Mouse (Mus musculus): ENCODE data around the gene Fasl.

Fasl gene

GRCm38 (mm10) chr1:161788339-161788738, at the start of gene Fasl:
Gene Fasl (minus strand): TSS chr1:161788495.
- CTCF ChIA-PET, result interaction anchor here (1.4 kb wide), 1 partner anchor 21 kb away, joined by 3 read pairs; no protein-coding TSS in a partner anchor

- CTCF ChIA-PET, result no interaction called here
Measured at GRCm38 (mm10) chr1:161826677-161827076, 38.4 kb upstream of the Fasl start.

DNA sequence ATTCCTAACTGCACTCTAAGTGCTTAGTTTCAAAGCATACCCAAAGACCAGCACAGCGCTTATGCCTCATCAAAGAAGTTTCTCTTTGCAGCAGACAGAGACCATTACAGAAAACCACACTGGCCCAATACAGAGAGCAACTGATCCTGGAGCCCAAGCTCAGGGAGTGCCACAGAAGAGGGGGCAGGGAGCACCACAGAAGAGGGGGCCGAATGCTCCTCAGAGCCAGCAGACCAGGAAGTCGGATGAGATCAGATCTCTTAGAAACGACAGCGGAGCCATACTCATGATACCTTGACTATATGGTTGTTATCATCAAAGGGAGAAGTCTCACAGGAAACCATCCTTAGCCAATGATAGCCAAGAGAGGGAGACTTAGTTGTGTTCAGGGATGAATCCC, 21.1 kb upstream of the Fasl start:
- CTCF ChIA-PET, result interaction anchor here (0.7 kb wide), 1 partner anchor 9 kb away, joined by 4 read pairs; no protein-coding TSS in a partner anchor

DNA sequence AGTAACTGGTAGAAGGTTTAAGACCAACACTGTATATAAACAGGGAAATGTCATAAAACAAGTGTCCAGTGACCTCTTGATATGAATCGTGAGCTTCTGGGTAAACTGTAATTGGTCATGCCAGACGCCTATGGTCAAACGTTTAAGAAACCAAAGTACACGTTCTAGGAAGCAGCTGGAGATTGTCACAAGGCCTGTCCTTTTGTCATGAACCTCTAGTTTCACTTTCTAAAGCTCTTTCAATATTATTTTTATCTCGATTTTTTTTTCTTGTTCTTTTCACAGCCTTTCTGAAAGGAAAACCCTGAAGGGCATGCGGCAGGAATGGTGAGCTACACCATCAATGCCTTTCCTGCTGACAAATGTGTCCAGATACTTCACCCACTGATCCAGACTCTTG, 20.7 kb upstream of the Fasl start:
- CTCF ChIA-PET, result interaction anchor here (0.7 kb wide), 1 partner anchor 9 kb away, joined by 4 read pairs; no protein-coding TSS in a partner anchor

GRCm38 (mm10) chr1:161804541-161804971, 16.3 kb upstream of the Fasl start:
- CTCF ChIA-PET, result no interaction called here

- CTCF ChIA-PET, result no interaction called here
Measured at GRCm38 (mm10) chr1:161801321-161801720, 13.0 kb upstream of the Fasl start.

GRCm38 (mm10) chr1:161800256-161800655, 12.0 kb upstream of the Fasl start:
- CTCF ChIA-PET, result interaction anchor here (1.0 kb wide), 1 partner anchor 9 kb away, joined by 4 read pairs; no protein-coding TSS in a partner anchor

DNA sequence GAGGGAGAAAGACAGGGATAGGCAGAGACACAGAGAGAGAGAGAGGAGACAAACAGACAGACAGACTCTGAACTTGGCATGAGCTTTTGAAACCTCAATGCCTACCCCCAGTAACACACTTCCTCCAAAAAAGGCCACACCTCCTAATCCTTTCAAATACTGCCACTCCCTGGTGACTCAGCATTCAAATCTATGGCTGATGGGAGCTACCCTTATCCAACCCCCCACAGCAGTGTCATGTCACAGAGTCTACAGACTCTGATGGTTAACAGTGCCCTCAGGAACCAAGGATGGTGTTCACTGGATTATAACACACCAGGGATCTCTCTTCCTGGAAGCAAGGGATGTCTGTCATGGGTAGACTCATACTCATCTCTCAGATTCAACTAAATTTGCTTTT, 11.5 kb upstream of the Fasl start:
- CTCF ChIA-PET, result interaction anchor here (1.0 kb wide), 1 partner anchor 9 kb away, joined by 4 read pairs; no protein-coding TSS in a partner anchor

DNA sequence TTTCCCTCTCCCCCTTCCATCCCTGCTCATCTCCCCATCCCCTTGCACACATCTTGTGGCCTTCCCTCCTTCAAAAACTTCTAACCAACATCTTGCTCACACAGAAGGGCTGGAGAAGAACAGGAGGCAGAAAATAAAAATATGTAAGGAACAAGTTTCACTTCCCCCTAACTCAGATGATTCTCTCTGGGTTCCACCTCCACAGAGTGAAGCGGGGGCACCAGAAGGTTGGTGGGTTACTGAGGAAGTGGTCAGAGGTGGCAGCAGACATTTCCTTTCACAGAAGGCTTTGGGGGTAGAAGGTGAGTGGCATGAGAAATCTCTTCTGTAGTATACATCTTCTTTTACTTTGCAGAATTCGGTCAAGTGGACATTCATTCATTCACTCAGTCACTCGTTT, 10.6 kb upstream of the Fasl start:
- CTCF ChIA-PET, result no interaction called here

GRCm38 (mm10) chr1:161794447-161795211, 6.3 kb upstream of the Fasl start:
- CTCF ChIA-PET, result interaction anchor here (0.6 to 1.1 kb wide), 4 partner anchors 26 to 294 kb away, joined by 3 to 12 read pairs (median 6); no protein-coding TSS in a partner anchor

DNA sequence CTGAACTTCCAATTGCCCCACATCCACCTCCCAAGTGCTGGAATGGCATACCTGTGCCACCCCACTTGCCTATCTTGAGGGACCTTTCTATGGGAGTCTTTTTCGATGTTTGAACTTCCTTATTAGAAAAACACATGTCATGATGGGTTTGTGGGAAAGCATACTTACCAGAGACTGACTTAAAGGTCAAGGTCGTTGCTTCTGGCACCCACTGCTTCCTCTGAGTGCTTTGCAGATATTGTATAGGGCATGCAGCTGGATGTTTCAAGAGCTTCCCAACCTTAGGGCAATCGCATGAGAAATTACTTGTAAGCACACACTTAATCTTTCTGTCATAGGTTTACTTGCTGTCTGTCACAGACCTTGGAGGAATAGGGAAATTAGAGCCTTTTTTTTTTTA, 5.0 kb upstream of the Fasl start:
- CTCF ChIA-PET, result interaction anchor here (0.7 kb wide), 1 partner anchor 25 kb away, joined by 4 read pairs; no protein-coding TSS in a partner anchor

DNA sequence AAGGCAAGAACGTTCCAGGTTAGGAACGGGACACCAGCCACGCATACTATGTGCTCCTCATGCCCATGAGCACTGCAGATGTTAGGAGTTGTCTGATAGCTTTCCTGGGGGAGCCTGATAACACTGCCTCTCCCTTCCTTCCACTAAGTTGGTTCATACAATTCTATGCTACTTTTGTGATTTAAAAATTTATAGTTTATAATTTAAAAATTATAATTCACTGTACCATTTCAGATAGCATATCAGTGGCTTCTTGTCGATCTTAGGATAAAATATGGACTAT, 4.3 kb upstream of the Fasl start:
- CTCF ChIA-PET, result no interaction called here

GRCm38 (mm10) chr1:161791854-161792686, 3.8 kb upstream of the Fasl start:
- CTCF ChIA-PET, result no interaction called here

- CTCF ChIA-PET, result no interaction called here
Measured at GRCm38 (mm10) chr1:161782725-161783124, 5.6 kb downstream of the Fasl start.

GRCm38 (mm10) chr1:161781594-161781993, 6.7 kb downstream of the Fasl start:
- CTCF ChIA-PET, result no interaction called here

- CTCF ChIA-PET, result no interaction called here
Measured at GRCm38 (mm10) chr1:161779057-161779456, 9.2 kb downstream of the Fasl start.

- CTCF ChIA-PET, result interaction anchor here (0.6 kb wide), 1 partner anchor 203 kb away, joined by 10 read pairs; no protein-coding TSS in a partner anchor
Measured at GRCm38 (mm10) chr1:161775151-161775550, 13.1 kb downstream of the Fasl start.

GRCm38 (mm10) chr1:161771293-161771692, 17.0 kb downstream of the Fasl start:
- CTCF ChIA-PET, result no interaction called here

- CTCF ChIA-PET, result no interaction called here
Measured at GRCm38 (mm10) chr1:161769329-161769728, 19.0 kb downstream of the Fasl start.

DNA sequence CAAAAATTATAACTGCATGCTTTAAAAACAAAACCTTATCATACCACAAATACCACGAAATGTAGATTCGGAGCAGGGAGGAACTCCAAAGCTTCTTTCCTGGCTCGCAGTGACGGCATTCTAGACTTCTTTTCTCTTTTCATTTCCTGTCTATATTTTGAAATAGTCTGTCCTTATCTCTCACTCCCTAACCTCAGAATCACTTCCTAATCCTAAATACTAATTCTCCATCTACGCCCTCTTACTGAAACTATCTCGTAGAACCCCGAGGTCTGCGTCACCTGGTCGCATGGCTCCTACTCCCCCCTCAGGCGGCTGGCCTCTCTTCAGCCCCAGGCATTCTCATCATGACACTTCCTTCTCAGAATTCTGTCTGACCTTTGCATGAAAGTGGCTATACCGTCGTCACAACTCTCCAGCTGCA, 21.2 kb downstream of the Fasl start:
- CTCF ChIA-PET, result interaction anchor here (0.6 to 1.1 kb wide), 6 partner anchors 21 to 780 kb away, joined by 3 to 17 read pairs (median 7); partner anchors contain the start of gene Fasl

DNA sequence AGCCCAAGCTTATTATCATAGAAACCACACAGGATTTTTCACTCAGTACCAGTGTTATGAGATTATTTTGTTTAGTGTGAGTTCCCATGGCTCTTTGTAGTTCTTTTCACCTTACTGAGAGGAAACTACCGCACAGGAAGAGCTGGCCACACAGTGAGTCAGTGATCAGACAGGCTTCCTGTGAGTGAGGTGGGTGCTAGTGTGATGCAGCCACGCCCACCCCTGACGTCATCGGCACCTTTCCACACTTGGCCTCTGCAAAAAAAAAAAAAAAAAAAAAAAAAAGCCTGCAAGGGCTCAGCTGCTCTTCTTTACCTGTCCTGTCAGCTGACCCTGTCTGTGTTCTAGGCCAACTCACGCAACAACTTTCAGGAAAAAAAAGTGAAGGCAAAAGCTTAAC, 21.6 kb downstream of the Fasl start:
- CTCF ChIA-PET, result interaction anchor here (0.6 to 1.1 kb wide), 6 partner anchors 22 to 781 kb away, joined by 3 to 17 read pairs (median 7); partner anchors contain the start of gene Fasl

DNA sequence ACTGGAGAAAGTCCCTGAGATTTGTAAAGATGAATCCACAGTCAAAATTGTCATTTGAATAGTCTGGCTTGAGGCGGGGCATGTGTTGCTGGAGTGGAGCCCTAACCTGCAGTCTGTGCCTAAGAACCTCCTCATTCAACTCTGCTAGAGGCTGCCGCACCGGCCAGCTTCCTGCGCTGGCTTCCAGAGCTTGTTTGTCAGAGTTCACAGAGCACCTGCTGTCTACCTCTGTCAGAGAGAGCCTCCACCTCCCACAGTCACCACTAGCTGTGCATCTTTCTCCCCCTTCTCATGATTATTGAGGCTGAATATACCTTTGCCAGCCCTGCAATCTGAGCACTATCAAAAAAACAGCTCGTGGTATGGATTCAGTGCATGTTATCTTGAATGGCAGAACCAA, 22.4 kb downstream of the Fasl start:
- CTCF ChIA-PET, result interaction anchor here (0.9 to 1.0 kb wide), 2 partner anchors 29 to 210 kb away, joined by 6 to 14 read pairs; no protein-coding TSS in a partner anchor
